Mouse (Mus musculus) left cerebral cortex, postnatal 25 days (tissue): Measurements from ENCODE around the gene Tubgcp5. TPM values are rescaled to one million over a fixed set of nuclear protein-coding genes. Genes with fewer than 3 reads are reported as not detected.

ENCODE experiments used
- total RNA-seq, 2 experiments: library from RNA; stranded (reverse); gene quantifications; 2 replicates each; pipeline ENCODE4 v1.2.3; 2021

The Tubgcp5 gene
- total RNA-seq, 2 experiments from 2014 or later, result 30.1 to 32.9 TPM

Other genes starting within 250 kb of the Tubgcp5 start
- 10 to 100 TPM; 15.1 to 15.7 TPM for gene Siglech, start 26.0 kb upstream of the Tubgcp5 start, total RNA-seq
- 10 to 100 TPM; 66.7 to 73.1 TPM for gene Cyfip1, start 47.6 kb downstream of the Tubgcp5 start, total RNA-seq
- gene Nipa2, start 168.3 kb downstream of the Tubgcp5 start, total RNA-seq, result 10 to 100 TPM; 60.5 to 63.5 TPM
- gene Nipa1, start 225.8 kb downstream of the Tubgcp5 start, total RNA-seq, result 10 to 100 TPM; 63.5 to 65.9 TPM